Mouse (Mus musculus) ES-E14 (cell line): ENCODE measurements around the gene Efnb3. TPM values are rescaled to one million over a fixed set of nuclear protein-coding genes. Genes with fewer than 3 reads are reported as not detected.

Experiments used
- DNase-seq: peaks from one replicate; pipeline ENCODE4 v3.0.0-alpha.2; 2013; ENCODE audit warnings: low read depth, low spot score
- H3K27ac ChIP-seq: 2 replicates; pipeline ENCODE4 v1.5.1; 2012; ENCODE audit warnings: low read depth, mild to moderate bottlenecking, low read length, moderate library complexity, mixed read lengths; ENCODE audit not compliant: poor library complexity, insufficient read depth, severe bottlenecking
- H3K36me3 ChIP-seq: 2 replicates; pipeline ENCODE4 v1.6.1; 2012; ENCODE audit warnings: mild to moderate bottlenecking, low read length, moderate library complexity, mixed read lengths; ENCODE audit not compliant: control insufficient read depth, poor library complexity, insufficient read depth, severe bottlenecking
- H3K4me1 ChIP-seq, 2 experiments: fragments of 150-350 bp in 1 of 2; sonication (generic) in 1 of 2; 2 replicates each; pipeline ENCODE4 v1.6.1; 2012; ENCODE audit warnings: low read length in 2 of 2, mild to moderate bottlenecking in 1 of 2, mixed read lengths in 1 of 2; ENCODE audit not compliant: control insufficient read depth in 2 of 2, insufficient read depth in 2 of 2, poor library complexity in 1 of 2
- H3K4me3 ChIP-seq, 2 experiments: fragments of 150-350 bp in 1 of 2; sonication (generic) in 1 of 2; 2 replicates each; pipeline ENCODE4 v1.5.1; 2012; ENCODE audit warnings: low read length in 2 of 2, low read depth in 1 of 2, mild to moderate bottlenecking in 1 of 2, mixed read lengths in 1 of 2; ENCODE audit not compliant: insufficient read depth in 1 of 2, poor library complexity in 1 of 2, severe bottlenecking in 1 of 2
- H3K9ac ChIP-seq: 2 replicates; pipeline ENCODE4 v1.6.1; 2012; ENCODE audit warnings: low read depth, mild to moderate bottlenecking, low read length, mixed read lengths; ENCODE audit not compliant: poor library complexity, insufficient read depth, severe bottlenecking
- H3K9me3 ChIP-seq: fragments of 150-350 bp; sonication (generic); 2 replicates; pipeline ENCODE4 v1.6.1; 2012; ENCODE audit warnings: low read depth, mild to moderate bottlenecking, low read length; ENCODE audit not compliant: control insufficient read depth, insufficient read depth
- CHD2 ChIP-seq: IDR thresholded peaks from 2 replicates; pipeline ENCODE4 v1.6.1; 2014; ENCODE audit warnings: mild to moderate bottlenecking, low read depth, low read length, inconsistent platforms
- HCFC1 ChIP-seq: IDR thresholded peaks from 2 replicates; pipeline ENCODE4 v1.6.1; 2012; ENCODE audit warnings: low read length, inconsistent platforms, borderline replicate concordance; ENCODE audit not compliant: insufficient read depth
- MAFK ChIP-seq: IDR thresholded peaks from 2 replicates; pipeline ENCODE4 v1.6.1; 2014; ENCODE audit warnings: mild to moderate bottlenecking, low read depth, low read length, inconsistent platforms; ENCODE audit not compliant: insufficient read depth
- ZC3H11A ChIP-seq: IDR thresholded peaks from 2 replicates; pipeline ENCODE4 v1.6.1; 2012; ENCODE audit warnings: low read depth, mild to moderate bottlenecking, inconsistent platforms, low read length, borderline replicate concordance
- ZNF384 ChIP-seq: IDR thresholded peaks from 2 replicates; pipeline ENCODE4 v1.6.1; 2012; ENCODE audit warnings: low read depth, low read length, inconsistent platforms
- in situ Hi-C, 2 experiments: fragments of 600-800 bp; cut with MboI; formaldehyde crosslinking; loops; one replicate each; pipeline ENCODE4 v1.15.1; 2025; ENCODE audit warnings: low sequenced_read_pairs in 2 of 2, inconsistent platforms in 1 of 2; ENCODE audit not compliant: unreplicated experiment in 2 of 2
- total RNA-seq: library from RNA; depleted of rRNA; stranded (reverse); fragments of 300-350 nt; gene quantifications from 2 replicates; pipeline ENCODE4 v1.2.3, GENCODE M21; 2012; rRNA removed

Efnb3 gene
- total RNA-seq, 1 experiment, result 3.2 TPM

DNA sequence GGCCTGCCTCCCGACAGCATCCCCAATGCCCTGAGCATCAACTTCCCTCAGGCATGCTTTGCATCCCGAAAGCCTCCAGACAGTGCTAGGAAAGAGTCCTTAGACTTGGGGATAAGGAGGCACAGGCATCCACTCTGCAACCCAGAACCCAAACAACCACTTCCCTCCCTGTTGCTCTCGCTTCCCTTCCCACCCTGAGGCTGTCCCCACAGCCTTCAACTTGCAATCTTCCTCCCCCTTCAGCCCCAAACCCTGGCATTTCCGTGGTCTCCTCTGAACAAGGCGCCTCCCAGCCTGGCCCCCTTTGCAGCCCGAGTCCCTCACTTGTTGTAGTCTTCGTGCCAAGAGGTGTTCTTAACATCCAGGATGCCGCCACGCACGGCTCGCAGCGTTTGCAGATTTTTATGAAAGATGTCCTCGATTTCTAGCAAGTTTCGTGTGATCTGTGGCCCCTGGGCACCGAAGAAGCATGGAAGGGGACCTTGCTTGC is 43.8 kb downstream of the Efnb3 start:
- TF ChIP-seq HCFC1 (no peak), ZC3H11A (no peak), MAFK (no peak), ZNF384 (no peak), CHD2 (no peak)
- H3K9ac ChIP-seq, result no peak overlapping the region
- DNase-seq, result no peak
- no peak overlapping the region for H3K27ac ChIP-seq
- H3K36me3 ChIP-seq, result no peaks in the 10 kb centered on the region
- H3K9me3 ChIP-seq, result no peaks in the 10 kb centered on the region
- H3K4me3 ChIP-seq, result no peak overlapping the region
- in situ Hi-C loops, result loop anchor here (5.0 to 10.0 kb wide), 2 partner anchors 251 to 259 kb away; no protein-coding TSS in a partner anchor
- H3K4me1 ChIP-seq, result no peaks in the 10 kb centered on the region

DNA sequence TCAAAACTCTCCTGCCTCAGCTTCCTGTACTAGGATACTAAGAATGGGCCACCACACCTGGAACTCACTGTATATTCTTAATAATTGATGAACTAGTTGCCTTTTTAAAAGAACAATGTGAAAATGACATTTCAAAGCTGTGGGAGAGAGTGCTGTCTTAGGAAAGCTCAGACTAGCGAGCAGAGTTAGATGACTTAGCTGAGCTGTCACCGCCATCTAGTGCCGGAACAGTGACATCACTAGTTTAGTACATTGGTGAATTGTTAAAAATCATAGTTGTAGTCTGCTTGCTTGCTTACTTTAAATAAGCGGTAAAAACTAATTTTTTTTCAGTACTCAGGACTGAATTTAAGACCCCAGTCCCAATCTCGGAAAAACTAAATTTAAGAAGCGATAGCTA is 46.2 kb downstream of the Efnb3 start:
- Histone ChIP-seq H3K27ac (no peak overlapping the region), H3K36me3 (no peaks in the 10 kb centered on the region), H3K9me3 (no peaks in the 10 kb centered on the region), H3K4me1 (no peaks in the 10 kb centered on the region), H3K4me3 (no peak overlapping the region), H3K9ac (no peak overlapping the region)
- in situ Hi-C loops, result loop anchor here in 1 of 2 experiments (10.0 kb wide), 1 partner anchor 249 kb away; no protein-coding TSS in a partner anchor
- TF ChIP-seq CHD2 (no peak), ZC3H11A (peak; percentile 86), HCFC1 (no peak), ZNF384 (no peak)
- peak; percentile 40 for DNase-seq

DNA sequence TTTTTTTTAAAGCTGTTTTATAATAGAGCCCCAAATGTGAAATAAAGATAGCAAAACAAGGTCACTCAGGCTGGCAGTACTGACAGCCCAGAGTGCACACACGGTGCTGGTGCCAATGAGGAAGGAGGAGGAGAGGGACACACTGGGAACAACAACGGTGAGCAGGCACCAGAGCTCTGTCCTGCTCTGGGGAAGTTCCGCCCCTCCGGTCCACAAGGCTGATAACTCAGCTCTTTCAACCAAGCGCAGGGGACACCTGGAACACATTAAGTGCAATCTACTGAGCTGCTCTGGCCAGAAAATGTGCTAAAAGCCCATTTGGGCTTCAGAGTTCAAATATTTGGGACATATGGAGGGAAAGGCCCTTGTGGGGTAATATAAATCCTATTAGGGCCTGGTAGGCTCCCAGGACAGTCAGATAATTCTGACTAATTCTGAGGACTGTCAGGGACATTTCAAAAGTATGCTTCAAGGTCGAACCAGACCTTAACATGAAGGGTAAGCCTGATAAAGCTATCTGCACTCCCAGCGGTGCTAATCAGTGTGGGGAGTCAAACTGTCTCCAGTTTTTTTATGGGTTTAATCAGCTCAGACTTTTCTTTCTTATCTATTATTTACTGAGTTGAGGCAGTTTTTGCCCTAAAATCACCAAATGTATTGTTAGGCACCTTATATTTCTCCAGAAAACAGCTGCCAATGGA is 49.1 kb downstream of the Efnb3 start:
- Histone ChIP-seq H3K4me1 (no peaks in the 10 kb centered on the region), H3K27ac (no peak overlapping the region), H3K9ac (no peak overlapping the region), H3K36me3 (no peaks in the 10 kb centered on the region), H3K9me3 (no peaks in the 10 kb centered on the region), H3K4me3 (no peak overlapping the region)
- DNase-seq, result no peak
- TF ChIP-seq ZC3H11A, result no peak
- TF ChIP-seq ZNF384, result no peak
- no peak for TF ChIP-seq HCFC1
- no peak for TF ChIP-seq MAFK
- TF ChIP-seq CHD2, result no peak
- in situ Hi-C loops, result loop anchor here in 1 of 2 experiments (10.0 kb wide), 1 partner anchor 246 kb away; no protein-coding TSS in a partner anchor

Other genes starting within 250 kb of the Efnb3 start
- 23.0 and 27.4 TPM in 2 replicates for gene Cntrob, start 236.4 kb downstream of the Efnb3 start, total RNA-seq
- gene Trappc1, start 236.2 kb downstream of the Efnb3 start, total RNA-seq, result 44.1 and 62.2 TPM in 2 replicates
- gene Kcnab3, start 233.9 kb downstream of the Efnb3 start, total RNA-seq, result 1.6 and 2.2 TPM in 2 replicates
- gene Rnf227, start 219.7 kb downstream of the Efnb3 start, total RNA-seq, result 1.3 and 1.8 TPM in 2 replicates
- 21.6 and 27.0 TPM in 2 replicates for gene Chd3, start 190.8 kb downstream of the Efnb3 start, total RNA-seq
- gene Naa38, start 164.7 kb downstream of the Efnb3 start, total RNA-seq, result 191 and 202 TPM in 2 replicates
- gene Cyb5d1, start 164.6 kb downstream of the Efnb3 start, total RNA-seq, result 18.8 and 29.0 TPM in 2 replicates
- gene Tmem88, start 162.0 kb downstream of the Efnb3 start, total RNA-seq, result 23.9 and 43.3 TPM in 2 replicates
- gene Kdm6b, start 146.5 kb downstream of the Efnb3 start, total RNA-seq, result 7.9 and 9.4 TPM in 2 replicates
- 0.98 and 2.5 TPM in 2 replicates for gene Dnah2, start 11.1 kb downstream of the Efnb3 start, total RNA-seq
- 30.7 and 33.0 TPM in 2 replicates for gene Wrap53, start 20.1 kb upstream of the Efnb3 start, total RNA-seq
- gene Trp53, start 20.2 kb upstream of the Efnb3 start, total RNA-seq, result 98.0 and 105 TPM in 2 replicates
- 12.1 and 13.1 TPM in 2 replicates for gene Atp1b2, start 45.7 kb upstream of the Efnb3 start, total RNA-seq
- gene Shbg, start 57.7 kb upstream of the Efnb3 start, total RNA-seq, result not detected in 2 replicates
- gene Sat2, start 61.8 kb upstream of the Efnb3 start, total RNA-seq, result 3.2 and 3.6 TPM in 2 replicates
- 153 and 161 TPM in 2 replicates for gene Fxr2, start 72.8 kb upstream of the Efnb3 start, total RNA-seq
- gene Sox15, start 95.1 kb upstream of the Efnb3 start, total RNA-seq, result 6.6 and 8.2 TPM in 2 replicates
- gene Mpdu1, start 102.4 kb upstream of the Efnb3 start, total RNA-seq, result 258 and 349 TPM in 2 replicates
- 23.4 and 32.7 TPM in 2 replicates for gene Cd68, start 105.9 kb upstream of the Efnb3 start, total RNA-seq
- gene Eif4a1, start 112.2 kb upstream of the Efnb3 start, total RNA-seq, result 1,512 and 1,948 TPM in 2 replicates
- 265 and 282 TPM in 2 replicates for gene Senp3, start 121.9 kb upstream of the Efnb3 start, total RNA-seq
- 8.6 and 11.7 TPM in 2 replicates for gene Tnfsf13, start 125.6 kb upstream of the Efnb3 start, total RNA-seq
- 8.7 and 16.1 TPM in 2 replicates for gene Tnfsf12, start 135.6 kb upstream of the Efnb3 start, total RNA-seq
- 13.7 and 19.9 TPM in 2 replicates for gene Tnfsfm13, start 135.9 kb upstream of the Efnb3 start, total RNA-seq
- gene Polr2a, start 198.4 kb upstream of the Efnb3 start, total RNA-seq, result 71.9 and 74.2 TPM in 2 replicates
- 0.22 and 0.48 TPM in 2 replicates for gene Slc35g3, start 201.8 kb upstream of the Efnb3 start, total RNA-seq
- gene Zbtb4, start 205.7 kb upstream of the Efnb3 start, total RNA-seq, result 1.6 and 3.0 TPM in 2 replicates
- 3.8 and 5.7 TPM in 2 replicates for gene Chrnb1, start 235.7 kb upstream of the Efnb3 start, total RNA-seq
- gene Fgf11, start 241.7 kb upstream of the Efnb3 start, total RNA-seq, result 0.31 and 0.42 TPM in 2 replicates
- gene Tmem102, start 245.4 kb upstream of the Efnb3 start, total RNA-seq, result 1.3 and 1.8 TPM in 2 replicates